Mouse (Mus musculus) limb, embryonic 13.5 days (tissue): ENCODE data around the gene Neurod2. TPM values are rescaled to one million over a fixed set of nuclear protein-coding genes. Genes with fewer than 3 reads are reported as not detected.
A peak's percentile ranks its signal among the peaks of the same experiment; 100 is the strongest.

Experiments
- ATAC-seq: fragments of 200-750 bp; cut with Nextera tagmentation; 2 replicates; pipeline ENCODE4 v1.8.0; 2017; ENCODE audit warnings: low read depth, moderate number of reproducible peaks, moderate TSS enrichment; ENCODE audit not compliant: low FRiP score
- H3K27ac ChIP-seq: fragments of 300-500 bp; sonication (generic); 2 replicates; pipeline ENCODE4 v1.5.1; 2015; ENCODE audit warnings: inconsistent platforms, mild to moderate bottlenecking, moderate library complexity
- H3K27me3 ChIP-seq: fragments of 300-500 bp; sonication (generic); 2 replicates; pipeline ENCODE4 v1.6.1; 2015; ENCODE audit warnings: mild to moderate bottlenecking, inconsistent platforms
- H3K36me3 ChIP-seq: fragments of 300-500 bp; sonication (generic); 2 replicates; pipeline ENCODE4 v1.6.1; 2015; ENCODE audit warnings: inconsistent platforms, mild to moderate bottlenecking, moderate library complexity
- H3K4me1 ChIP-seq: fragments of 300-500 bp; sonication (generic); 2 replicates; pipeline ENCODE4 v1.6.1; 2015; ENCODE audit warnings: inconsistent platforms
- H3K4me2 ChIP-seq: fragments of 300-500 bp; sonication (generic); replicated peaks from 2 replicates; pipeline ENCODE4 v1.6.1; 2015; ENCODE audit warnings: inconsistent platforms, mild to moderate bottlenecking, moderate library complexity
- H3K4me3 ChIP-seq: fragments of 300-500 bp; sonication (generic); 2 replicates; pipeline ENCODE4 v1.5.1; 2015; ENCODE audit warnings: moderate library complexity, mild to moderate bottlenecking, inconsistent platforms
- H3K9ac ChIP-seq: fragments of 300-500 bp; sonication (generic); 2 replicates; pipeline ENCODE4 v1.6.1; 2015; ENCODE audit warnings: mild to moderate bottlenecking, inconsistent platforms
- H3K9me3 ChIP-seq: fragments of 300-500 bp; sonication (generic); 2 replicates; pipeline ENCODE4 v1.6.1; 2016; ENCODE audit warnings: inconsistent platforms
- WGBS: fragments of 180-500 bp; shearing (Covaris S2); methylation state at CpG from one replicate; pipeline ENCODE4 v1.1.7; 2015; 5-methylcytosine and 5-hydroxymethylcytosine counted together
- polyA plus RNA-seq: library from polyadenylated mRNA; unstranded; fragments of >200 nt; fragmentation: Nextera tagmentation; extraction: Ambion mirVana; gene quantifications from 2 replicates; pipeline ENCODE4 v1.2.1, GENCODE M21; 2015

Neurod2 gene
- polyA plus RNA-seq, 1 experiment from 2014 or later: not detected

DNA sequence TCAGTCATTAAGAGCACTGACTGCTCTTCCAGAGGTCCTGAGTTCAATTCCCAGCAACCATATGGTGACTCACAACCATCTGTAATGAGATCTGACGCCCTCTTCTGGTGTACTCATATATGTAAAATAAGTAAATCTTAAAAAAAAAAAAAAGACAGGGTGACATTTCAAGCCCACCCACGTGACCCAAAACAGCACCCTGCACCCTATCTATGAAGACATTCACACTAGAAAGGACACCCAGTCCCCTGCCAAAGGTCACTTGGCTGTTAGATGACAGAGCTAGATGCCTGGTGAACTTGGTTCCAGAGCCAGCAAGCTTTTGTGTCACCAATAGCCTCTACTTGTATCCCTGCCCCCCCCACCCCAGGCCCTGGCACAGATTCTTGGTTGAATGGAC lies 36.4 kb downstream of the Neurod2 start:
- no peaks in the 10 kb centered on the region for H3K36me3 ChIP-seq
- peaks cover 80% of the 10 kb centered on the region for H3K27me3 ChIP-seq
- H3K9me3 ChIP-seq: no peaks in the 10 kb centered on the region
- ATAC-seq: no peak
- H3K4me1 ChIP-seq: peaks cover 25% of the 10 kb centered on the region
- H3K4me2 ChIP-seq: no peak overlapping the region
- no peak overlapping the region for H3K9ac ChIP-seq
- WGBS: 37% methylated on average over 2 of the region's 2 CpGs
- no peak overlapping the region for H3K4me3 ChIP-seq
- no peak overlapping the region for H3K27ac ChIP-seq

GRCm38 (mm10) chr11:98290906-98291305 lies 38.5 kb downstream of the Neurod2 start:
- 71% methylated on average over 2 of the region's 2 CpGs for WGBS
- no peak overlapping the region for H3K4me3 ChIP-seq
- no peak for ATAC-seq
- H3K36me3 ChIP-seq: no peaks in the 10 kb centered on the region
- no peak overlapping the region for H3K4me2 ChIP-seq
- H3K27me3 ChIP-seq: peaks cover 73% of the 10 kb centered on the region
- H3K27ac ChIP-seq: no peak overlapping the region
- H3K9ac ChIP-seq: no peak overlapping the region
- no peaks in the 10 kb centered on the region for H3K9me3 ChIP-seq
- H3K4me1 ChIP-seq: peaks cover 22% of the 10 kb centered on the region

DNA sequence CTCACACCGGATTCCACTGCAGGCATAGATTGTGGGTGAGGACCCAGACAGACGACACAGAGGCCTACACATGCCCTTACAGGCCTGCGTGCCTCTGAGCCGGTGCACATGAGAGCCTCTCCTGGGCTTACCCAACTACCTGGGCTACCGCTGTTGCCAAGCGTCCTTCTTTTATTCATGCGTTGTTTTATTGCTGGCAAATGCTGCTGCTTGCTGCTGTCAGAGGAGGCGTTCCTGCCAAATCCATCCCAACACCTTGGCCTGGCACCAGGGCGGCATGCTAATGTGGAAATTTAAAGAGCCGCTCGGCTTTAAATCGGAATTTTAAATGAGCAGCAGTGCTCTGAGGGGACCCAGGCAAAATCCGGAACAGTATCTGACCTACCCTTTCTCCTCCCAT lies 39.6 kb downstream of the Neurod2 start:
- Histone ChIP-seq H3K4me3 (no peak overlapping the region), H3K9ac (0 out of 2 replicates have a peak overlapping the region, but pooled peaks have one; percentile 25), H3K4me1 (peaks cover 16% of the 10 kb centered on the region), H3K27ac (no peak overlapping the region), H3K9me3 (no peaks in the 10 kb centered on the region), H3K4me2 (no peak overlapping the region), H3K27me3 (peaks cover 64% of the 10 kb centered on the region), H3K36me3 (no peaks in the 10 kb centered on the region)
- ATAC-seq: no peak
- WGBS: 28% methylated on average over 13 of the region's 13 CpGs

- peaks cover 13% of the 10 kb centered on the region for H3K4me1 ChIP-seq
- H3K4me3 ChIP-seq: no peak overlapping the region
- no peaks in the 10 kb centered on the region for H3K9me3 ChIP-seq
- H3K27ac ChIP-seq: no peak overlapping the region
- H3K9ac ChIP-seq: no peak overlapping the region
- WGBS: 54% methylated on average over 7 of the region's 7 CpGs
- no peaks in the 10 kb centered on the region for H3K36me3 ChIP-seq
- ATAC-seq: no peak
- H3K4me2 ChIP-seq: no peak overlapping the region
- H3K27me3 ChIP-seq: peaks cover 53% of the 10 kb centered on the region
These were observed 41.5 kb downstream of the Neurod2 start for GRCm38 (mm10) chr11:98287961-98288360.

- Histone ChIP-seq H3K4me3 (no peak overlapping the region), H3K4me2 (no peak overlapping the region), H3K9ac (no peak overlapping the region), H3K27ac (no peak overlapping the region), H3K27me3 (peaks cover 53% of the 10 kb centered on the region), H3K9me3 (no peaks in the 10 kb centered on the region), H3K36me3 (no peaks in the 10 kb centered on the region), H3K4me1 (peaks cover 13% of the 10 kb centered on the region)
- ATAC-seq: no peak
- WGBS: 38% methylated on average over 5 of the region's 5 CpGs
These were observed 41.9 kb downstream of the Neurod2 start for GRCm38 (mm10) chr11:98287531-98287930.

DNA sequence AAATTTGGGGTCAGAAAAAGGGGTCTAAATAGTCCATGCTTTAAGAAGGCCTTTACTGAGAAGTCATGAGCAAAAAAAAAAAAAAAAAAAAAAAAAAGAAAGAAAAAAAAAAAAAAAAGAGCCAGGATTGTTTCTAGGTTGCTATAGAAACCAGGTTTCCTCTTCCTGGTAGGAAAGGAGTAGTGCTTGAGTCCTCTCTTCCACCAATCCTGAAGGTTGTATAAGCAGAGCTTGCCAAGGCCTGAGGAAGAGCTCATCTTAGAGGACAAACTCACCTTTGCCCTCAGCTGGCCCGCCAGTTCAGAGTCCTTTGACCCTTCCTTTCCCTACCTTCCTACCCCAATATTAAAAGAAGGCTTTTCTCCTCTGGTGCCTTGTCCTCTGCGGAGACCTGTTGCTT lies 44.1 kb downstream of the Neurod2 start:
- Histone ChIP-seq H3K27me3 (peaks cover 38% of the 10 kb centered on the region), H3K27ac (no peak overlapping the region), H3K4me3 (no peak overlapping the region), H3K9me3 (no peaks in the 10 kb centered on the region), H3K36me3 (peaks cover 10% of the 10 kb centered on the region), H3K4me2 (no peak overlapping the region), H3K9ac (no peak overlapping the region), H3K4me1 (peaks cover 13% of the 10 kb centered on the region)
- WGBS: 74% methylated on average over 2 of the region's 2 CpGs
- no peak for ATAC-seq

GRCm38 (mm10) chr11:98284230-98284629 lies 45.2 kb downstream of the Neurod2 start:
- Histone ChIP-seq H3K4me2 (peak overlapping the region; percentile 64), H3K9me3 (no peaks in the 10 kb centered on the region), H3K9ac (peak overlapping the region; percentile 59), H3K27me3 (peaks cover 27% of the 10 kb centered on the region), H3K36me3 (peaks cover 17% of the 10 kb centered on the region), H3K4me3 (peak overlapping the region; percentile 35), H3K27ac (no peak overlapping the region), H3K4me1 (peaks cover 5% of the 10 kb centered on the region; the same call in 1 of the 2 replicates)
- ATAC-seq: peak; percentile 57; the same call in 1 of the 2 replicates
- 1% methylated on average over 16 of the region's 17 CpGs for WGBS

- Histone ChIP-seq H3K9me3 (no peaks in the 10 kb centered on the region), H3K4me1 (peaks cover 5% of the 10 kb centered on the region; the same call in 1 of the 2 replicates), H3K27ac (no peak overlapping the region), H3K4me3 (no peak overlapping the region), H3K27me3 (peaks cover 22% of the 10 kb centered on the region), H3K4me2 (0 out of 2 replicates have a peak overlapping the region, but pooled peaks have one; percentile 30), H3K9ac (no peak overlapping the region), H3K36me3 (peaks cover 22% of the 10 kb centered on the region)
- ATAC-seq: no peak
- 38% methylated on average over 9 of the region's 9 CpGs for WGBS
These were observed 45.7 kb downstream of the Neurod2 start for GRCm38 (mm10) chr11:98283740-98284139.

Other genes starting within 250 kb of the Neurod2 start
- gene Fbxl20, start 179.2 kb downstream of the Neurod2 start, polyA plus RNA-seq: 28.0 and 28.4 TPM in 2 replicates
- 74.9 and 76.8 TPM in 2 replicates for gene Med1, start 136.4 kb downstream of the Neurod2 start, polyA plus RNA-seq
- gene Cdk12, start 126.6 kb downstream of the Neurod2 start, polyA plus RNA-seq: 13.1 TPM in 2 replicates
- 1.5 and 1.9 TPM in 2 replicates for gene Ppp1r1b, start 18.8 kb upstream of the Neurod2 start, polyA plus RNA-seq
- gene Stard3, start 28.7 kb upstream of the Neurod2 start, polyA plus RNA-seq: 41.9 and 43.2 TPM in 2 replicates
- 11.3 and 12.9 TPM in 2 replicates for gene Tcap, start 54.2 kb upstream of the Neurod2 start, polyA plus RNA-seq
- gene Pnmt, start 56.8 kb upstream of the Neurod2 start, polyA plus RNA-seq: 1.4 and 1.6 TPM in 2 replicates
- 10.4 and 12.4 TPM in 2 replicates for gene Pgap3, start 70.8 kb upstream of the Neurod2 start, polyA plus RNA-seq
- 47.3 and 53.0 TPM in 2 replicates for gene Erbb2, start 82.8 kb upstream of the Neurod2 start, polyA plus RNA-seq
- 76.0 and 79.4 TPM in 2 replicates for gene Mien1, start 109.3 kb upstream of the Neurod2 start, polyA plus RNA-seq
- gene Grb7, start 116.7 kb upstream of the Neurod2 start, polyA plus RNA-seq: 5.2 and 6.7 TPM in 2 replicates
- 0.49 and 0.52 TPM in 2 replicates for gene Ikzf3, start 216.4 kb upstream of the Neurod2 start, polyA plus RNA-seq
- gene Zpbp2, start 221.4 kb upstream of the Neurod2 start, polyA plus RNA-seq: 0.11 and 0.31 TPM in 2 replicates